Mouse (Mus musculus) kidney, embryonic 14.5 days (tissue): ENCODE data around the gene Cux2. TPM values are rescaled to one million over a fixed set of nuclear protein-coding genes. Genes with fewer than 3 reads are reported as not detected.

Experiments
- ATAC-seq: fragments of 200-750 bp; cut with Nextera tagmentation; 2 replicates; pipeline ENCODE4 v1.8.0; 2017; ENCODE audit warnings: moderate number of reproducible peaks, mild to moderate bottlenecking, moderate TSS enrichment, moderate library complexity; ENCODE audit not compliant: low FRiP score, low TSS enrichment
- H3K27ac ChIP-seq: fragments of 300-500 bp; sonication (generic); 2 replicates; pipeline ENCODE4 v1.5.1; 2014; ENCODE audit warnings: low read depth, mild to moderate bottlenecking, low read length, moderate library complexity, mixed read lengths
- H3K27me3 ChIP-seq: fragments of 300-500 bp; sonication (generic); 2 replicates; pipeline ENCODE4 v1.6.1; 2014; ENCODE audit warnings: mild to moderate bottlenecking, low read length; ENCODE audit not compliant: control insufficient read depth, insufficient read depth
- H3K36me3 ChIP-seq: fragments of 300-500 bp; sonication (generic); 2 replicates; pipeline ENCODE4 v1.6.1; 2014; ENCODE audit warnings: low read length, mixed read lengths; ENCODE audit not compliant: control insufficient read depth, insufficient read depth
- H3K4me1 ChIP-seq: fragments of 300-500 bp; sonication (generic); 2 replicates; pipeline ENCODE4 v1.6.1; 2014; ENCODE audit warnings: low read length, mixed read lengths; ENCODE audit not compliant: control insufficient read depth, insufficient read depth
- H3K4me2 ChIP-seq: fragments of 300-500 bp; sonication (generic); replicated peaks from 2 replicates; pipeline ENCODE4 v1.6.1; 2014; ENCODE audit warnings: low read depth, mild to moderate bottlenecking, low read length
- H3K4me3 ChIP-seq: fragments of 300-500 bp; sonication (generic); 2 replicates; pipeline ENCODE4 v1.5.1; 2014; ENCODE audit warnings: mild to moderate bottlenecking, low read length
- H3K9ac ChIP-seq: fragments of 300-500 bp; sonication (generic); 2 replicates; pipeline ENCODE4 v1.6.1; 2014; ENCODE audit warnings: low read depth, mild to moderate bottlenecking, low read length, moderate library complexity
- H3K9me3 ChIP-seq: fragments of 300-500 bp; sonication (generic); 2 replicates; pipeline ENCODE4 v1.6.1; 2016; ENCODE audit warnings: low read length; ENCODE audit not compliant: control insufficient read depth
- WGBS: fragments of 180-500 bp; shearing (Covaris S2); extraction: QIAGEN DNeasy Blood & Tissue Kit; methylation state at CpG from one replicate; pipeline ENCODE4 v1.1.7; 2014; 5-methylcytosine and 5-hydroxymethylcytosine counted together
- polyA plus RNA-seq: library from polyadenylated mRNA; unstranded; fragments of >200 nt; fragmentation: Nextera tagmentation; extraction: Ambion mirVana; gene quantifications from 2 replicates; pipeline ENCODE4 v1.2.1, GENCODE M21; 2014

Gene Cux2
- polyA plus RNA-seq, 1 experiment from 2014 or later: 15.1 TPM

DNA sequence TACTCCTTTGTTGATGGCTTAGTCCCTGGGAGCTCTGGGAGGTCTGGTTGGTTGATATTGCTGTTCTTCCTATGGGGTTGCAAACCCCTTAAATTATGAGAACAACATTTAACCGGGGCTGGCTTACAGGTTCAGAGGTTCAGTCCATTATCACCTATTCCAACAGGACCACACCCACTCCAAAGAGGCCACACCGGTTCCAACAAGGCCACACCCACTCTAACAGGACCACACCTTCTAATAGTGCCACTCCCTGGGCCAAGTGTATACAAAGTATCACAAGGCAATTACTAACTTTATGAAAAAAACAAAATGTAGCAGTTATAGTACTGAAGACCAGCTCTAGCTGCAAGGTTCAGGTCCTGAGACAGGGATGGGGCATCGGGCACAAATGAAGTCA is 34.6 kb upstream of the Cux2 start:
- Histone ChIP-seq H3K36me3 (no peaks in the 10 kb centered on the region), H3K4me3 (no peak overlapping the region), H3K27ac (no peak overlapping the region), H3K27me3 (no peaks in the 10 kb centered on the region), H3K4me2 (no peak overlapping the region), H3K4me1 (0 out of 2 replicates have a peak, but pooled peaks cover 3% of the 10 kb centered on the region), H3K9me3 (no peaks in the 10 kb centered on the region), H3K9ac (no peak overlapping the region)
- 66% methylated on average over 3 of the region's 3 CpGs for WGBS
- no peak for ATAC-seq

DNA sequence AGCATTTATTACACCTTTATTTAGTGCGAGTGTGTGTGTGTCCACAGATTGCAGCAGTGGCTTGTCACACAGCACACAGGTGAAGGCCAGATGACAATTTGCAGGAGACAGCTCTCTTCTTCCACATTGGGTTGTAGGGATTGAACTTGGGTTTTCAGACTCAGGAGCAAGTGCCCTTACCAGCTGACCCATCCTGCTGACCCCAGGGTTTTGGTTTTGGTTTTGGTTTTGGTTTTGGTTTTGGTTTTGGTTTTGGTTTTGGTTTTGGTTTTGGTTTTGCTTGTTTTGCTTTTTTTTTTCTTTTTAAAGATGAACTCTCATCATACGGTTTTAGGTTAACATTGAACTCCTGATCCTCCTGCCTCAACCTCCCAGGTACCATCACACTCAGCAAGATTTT is 33.4 kb upstream of the Cux2 start:
- H3K4me1 ChIP-seq: 0 out of 2 replicates have a peak, but pooled peaks cover 3% of the 10 kb centered on the region
- no peaks in the 10 kb centered on the region for H3K9me3 ChIP-seq
- no peaks in the 10 kb centered on the region for H3K27me3 ChIP-seq
- no peak overlapping the region for H3K9ac ChIP-seq
- no peak overlapping the region for H3K4me2 ChIP-seq
- WGBS: 85% methylated on average over 2 of the region's 2 CpGs
- H3K27ac ChIP-seq: no peak overlapping the region
- no peak for ATAC-seq
- no peak overlapping the region for H3K4me3 ChIP-seq
- no peaks in the 10 kb centered on the region for H3K36me3 ChIP-seq

DNA sequence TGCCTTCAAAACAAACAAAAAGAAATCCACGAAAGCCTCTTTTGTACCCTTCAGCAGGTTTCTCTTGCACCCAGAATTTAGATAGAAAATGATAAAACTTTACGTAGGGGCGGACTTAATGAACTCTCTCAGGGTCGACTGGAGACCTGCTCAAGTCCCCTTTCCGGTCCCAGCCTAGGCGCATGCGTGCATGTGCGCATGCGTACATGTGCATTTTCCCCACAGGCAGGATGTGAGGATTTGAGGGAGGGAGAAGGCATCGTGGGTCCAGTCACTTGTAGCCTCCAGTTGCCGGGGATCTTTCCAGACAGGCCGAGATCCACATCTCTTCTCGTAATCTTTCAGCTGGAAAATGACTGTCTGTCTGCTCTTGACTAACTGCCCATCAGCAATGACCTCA is 31.6 kb upstream of the Cux2 start:
- H3K4me1 ChIP-seq: peaks cover 9% of the 10 kb centered on the region; the same call in 1 of the 2 replicates
- H3K9ac ChIP-seq: no peak overlapping the region
- H3K27ac ChIP-seq: no peak overlapping the region
- WGBS: 87% methylated on average over 13 of the region's 13 CpGs
- H3K9me3 ChIP-seq: no peaks in the 10 kb centered on the region
- no peak overlapping the region for H3K4me2 ChIP-seq
- no peaks in the 10 kb centered on the region for H3K27me3 ChIP-seq
- ATAC-seq: no peak
- H3K36me3 ChIP-seq: no peaks in the 10 kb centered on the region
- H3K4me3 ChIP-seq: no peak overlapping the region

DNA sequence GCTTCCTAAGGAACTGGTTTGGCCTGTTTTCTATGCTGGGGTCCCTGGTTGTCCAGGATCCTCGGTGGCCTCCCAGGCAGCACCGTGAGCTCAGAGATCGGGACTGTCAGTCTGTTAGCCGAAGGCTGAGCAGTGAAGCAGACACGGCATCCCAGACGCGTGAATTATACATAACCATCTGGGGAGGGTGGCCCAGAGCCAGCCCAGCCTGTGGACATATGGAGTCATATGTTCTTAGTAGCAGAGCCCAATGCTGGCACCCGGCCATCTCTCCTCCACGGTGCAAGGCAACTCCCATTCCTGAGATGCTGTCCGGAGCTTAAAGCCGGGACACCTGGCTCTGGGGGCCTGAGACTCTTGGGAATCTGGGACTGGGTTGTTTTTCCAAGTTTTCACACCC is 31.0 kb upstream of the Cux2 start:
- no peak overlapping the region for H3K9ac ChIP-seq
- ATAC-seq: no peak
- H3K36me3 ChIP-seq: no peaks in the 10 kb centered on the region
- H3K27ac ChIP-seq: no peak overlapping the region
- H3K4me1 ChIP-seq: peaks cover 13% of the 10 kb centered on the region; the same call in 1 of the 2 replicates
- H3K4me2 ChIP-seq: no peak overlapping the region
- H3K4me3 ChIP-seq: no peak overlapping the region
- H3K9me3 ChIP-seq: no peaks in the 10 kb centered on the region
- no peaks in the 10 kb centered on the region for H3K27me3 ChIP-seq
- WGBS: 58% methylated on average over 11 of the region's 11 CpGs

DNA sequence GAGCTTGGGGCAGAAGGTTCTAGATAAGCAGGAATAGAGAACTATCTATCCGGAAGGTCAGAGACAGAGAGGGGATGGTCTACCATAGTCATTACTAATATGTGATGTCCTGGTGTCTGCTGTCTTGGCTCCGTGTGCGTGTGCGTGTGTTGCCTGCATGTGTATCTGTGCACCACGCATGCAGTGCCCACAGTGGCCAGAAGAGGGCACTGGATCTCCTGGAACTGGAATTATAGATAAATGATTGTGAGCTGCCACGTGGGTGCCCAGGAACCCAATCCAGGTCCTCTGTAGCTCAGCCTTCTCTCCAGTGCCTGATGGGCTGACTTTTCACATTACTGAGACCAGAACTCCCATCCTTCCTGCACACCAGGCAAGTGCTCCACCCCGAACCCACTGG is 29.9 kb upstream of the Cux2 start:
- Histone ChIP-seq H3K4me3 (no peak overlapping the region), H3K9ac (no peak overlapping the region), H3K27me3 (no peaks in the 10 kb centered on the region), H3K27ac (no peak overlapping the region), H3K4me2 (no peak overlapping the region), H3K4me1 (peaks cover 13% of the 10 kb centered on the region; the same call in 1 of the 2 replicates), H3K9me3 (no peaks in the 10 kb centered on the region), H3K36me3 (no peaks in the 10 kb centered on the region)
- ATAC-seq: no peak
- WGBS: 85% methylated on average over 7 of the region's 7 CpGs

DNA sequence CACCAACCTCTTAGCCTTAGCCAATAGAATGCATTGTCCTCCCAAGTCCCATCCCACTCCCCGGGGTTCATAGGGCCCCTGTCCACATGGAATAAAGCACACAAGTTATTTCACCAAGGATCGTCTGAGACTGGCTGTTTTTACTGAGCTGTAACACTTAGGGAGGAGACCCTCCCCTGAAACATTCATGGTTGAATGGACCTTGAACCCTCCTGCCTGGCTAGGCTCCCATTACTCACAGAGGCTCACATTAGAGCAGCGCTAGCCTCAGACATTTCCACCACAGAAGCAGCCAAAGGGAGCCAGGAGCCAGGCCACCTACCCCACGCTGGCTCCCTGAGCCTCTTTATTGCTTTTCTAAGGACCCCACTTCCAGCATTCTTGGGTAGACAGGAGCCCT is 27.3 kb upstream of the Cux2 start:
- Histone ChIP-seq H3K4me2 (no peak overlapping the region), H3K9ac (no peak overlapping the region), H3K27me3 (no peaks in the 10 kb centered on the region), H3K27ac (0 out of 2 replicates have a peak overlapping the region, but pooled peaks have one; percentile 18), H3K9me3 (no peaks in the 10 kb centered on the region), H3K4me1 (peaks cover 13% of the 10 kb centered on the region; the same call in 1 of the 2 replicates), H3K4me3 (no peak overlapping the region), H3K36me3 (no peaks in the 10 kb centered on the region)
- ATAC-seq: peak; percentile 63; the same call in 1 of the 2 replicates
- WGBS: 34% methylated on average over 4 of the region's 4 CpGs

DNA sequence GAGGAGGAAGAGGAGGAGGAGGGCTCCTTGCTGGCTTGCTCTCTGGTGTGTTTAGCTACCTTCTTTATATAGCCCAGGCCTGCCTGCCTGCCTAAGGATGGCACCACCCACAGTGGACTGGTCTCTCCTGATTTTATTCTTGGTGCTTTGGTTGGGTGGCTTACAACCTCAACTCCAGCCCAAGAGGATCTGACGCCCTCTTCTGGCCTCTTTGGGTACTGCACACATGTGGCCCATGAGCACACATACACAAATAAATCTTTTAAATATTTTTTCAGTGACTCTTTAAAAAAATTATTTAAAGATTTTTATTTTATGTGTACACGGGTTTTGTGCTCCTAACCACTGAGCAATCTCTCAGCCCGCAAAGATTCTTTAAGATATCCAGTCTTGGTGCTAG is 25.8 kb upstream of the Cux2 start:
- WGBS: 58% methylated on average over 3 of the region's 3 CpGs
- Histone ChIP-seq H3K4me1 (peaks cover 10% of the 10 kb centered on the region; the same call in 1 of the 2 replicates), H3K36me3 (no peaks in the 10 kb centered on the region), H3K9me3 (no peaks in the 10 kb centered on the region), H3K4me2 (no peak overlapping the region), H3K9ac (no peak overlapping the region), H3K4me3 (no peak overlapping the region), H3K27ac (no peak overlapping the region), H3K27me3 (no peaks in the 10 kb centered on the region)
- ATAC-seq: no peak

DNA sequence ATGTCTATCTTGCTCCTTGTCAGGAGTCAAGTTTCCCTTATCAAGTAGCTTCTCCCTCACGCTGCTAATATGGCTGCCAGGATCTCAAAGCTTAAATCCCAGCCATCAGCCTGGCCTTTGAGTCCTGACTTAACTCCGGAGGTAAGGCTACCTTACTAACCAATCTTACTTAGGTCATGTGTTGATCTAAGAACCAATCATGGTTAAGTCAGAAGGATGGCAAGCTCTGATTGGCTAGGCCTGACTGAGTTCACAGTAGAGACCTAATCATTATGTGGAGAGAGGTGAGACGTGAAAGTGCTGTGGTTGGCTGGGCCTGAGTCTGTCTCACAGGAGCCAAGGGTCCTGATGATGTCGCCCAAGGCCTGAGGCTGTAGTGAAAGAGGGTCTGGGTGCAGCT is 22.1 kb upstream of the Cux2 start:
- peaks cover 7% of the 10 kb centered on the region; the same call in 1 of the 2 replicates for H3K4me1 ChIP-seq
- no peak overlapping the region for H3K27ac ChIP-seq
- H3K9ac ChIP-seq: no peak overlapping the region
- H3K36me3 ChIP-seq: no peaks in the 10 kb centered on the region
- no peak overlapping the region for H3K4me3 ChIP-seq
- no peak for ATAC-seq
- no peaks in the 10 kb centered on the region for H3K9me3 ChIP-seq
- H3K27me3 ChIP-seq: no peaks in the 10 kb centered on the region
- 74% methylated on average over 4 of the region's 4 CpGs for WGBS
- H3K4me2 ChIP-seq: no peak overlapping the region

DNA sequence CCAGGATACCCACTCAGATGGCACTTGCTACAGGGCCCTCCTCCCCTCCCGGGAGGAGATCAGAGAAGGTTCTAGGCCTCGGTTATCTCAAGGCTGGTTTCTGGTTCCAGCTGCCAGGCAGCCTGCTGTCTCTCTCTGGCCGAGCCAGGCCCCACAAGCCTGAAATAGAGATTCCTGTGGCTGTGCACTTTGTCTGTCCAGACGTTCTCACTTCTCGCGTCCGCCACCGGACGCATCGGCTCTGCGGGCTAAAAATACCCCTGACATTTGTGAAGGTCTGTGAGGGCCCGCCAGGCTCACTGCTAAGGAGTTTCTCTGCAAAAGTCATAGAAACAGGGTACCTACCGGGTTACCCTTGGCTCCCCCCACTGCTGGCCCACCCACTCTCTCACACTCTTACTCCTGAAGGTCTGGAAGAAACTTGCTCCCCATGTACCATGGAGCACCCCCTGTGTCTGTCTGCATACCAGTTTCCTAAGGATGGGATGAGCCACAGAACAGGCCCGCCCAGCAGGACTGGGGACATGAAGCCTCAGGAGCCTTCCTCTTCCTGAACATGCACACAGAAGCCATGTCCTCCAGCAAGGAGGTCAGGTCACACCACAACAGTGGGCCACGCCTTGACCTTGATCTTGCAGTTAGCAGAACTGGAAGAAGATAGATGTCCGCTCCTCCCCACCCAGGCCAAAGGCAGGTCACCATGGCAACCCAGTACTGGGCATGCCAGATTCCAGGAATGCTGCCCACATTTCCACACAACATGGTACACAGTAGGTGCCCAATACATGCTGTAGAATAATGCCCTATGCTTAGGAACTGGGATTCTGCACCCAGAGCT is 21.3 kb upstream of the Cux2 start:
- H3K4me1 ChIP-seq: peaks cover under 1% of the 10 kb centered on the region; the same call in 1 of the 2 replicates
- no peaks in the 10 kb centered on the region for H3K27me3 ChIP-seq
- no peak overlapping the region for H3K9ac ChIP-seq
- H3K36me3 ChIP-seq: no peaks in the 10 kb centered on the region
- no peak overlapping the region for H3K27ac ChIP-seq
- no peak for ATAC-seq
- H3K9me3 ChIP-seq: no peaks in the 10 kb centered on the region
- no peak overlapping the region for H3K4me2 ChIP-seq
- 82% methylated on average over 16 of the region's 16 CpGs for WGBS
- H3K4me3 ChIP-seq: no peak overlapping the region
